Mouse (Mus musculus) testis, adult 2 months (tissue): ENCODE data around the gene Samd4b. TPM values are rescaled to one million over a fixed set of nuclear protein-coding genes. Genes with fewer than 3 reads are reported as not detected.

Experiments used
- H3K27ac ChIP-seq: fragments of 200-500 bp; 2 replicates; pipeline ENCODE4 v1.5.1; 2012; ENCODE audit warnings: low read depth, low read length; ENCODE audit not compliant: control insufficient read depth, insufficient read depth
- H3K27me3 ChIP-seq: fragments of 200-500 bp; 2 replicates; pipeline ENCODE4 v1.6.1; 2012; ENCODE audit warnings: mild to moderate bottlenecking, low read length, moderate library complexity; ENCODE audit not compliant: control insufficient read depth, insufficient read depth
- H3K36me3 ChIP-seq: fragments of 200-500 bp; 2 replicates; pipeline ENCODE4 v1.6.1; 2012; ENCODE audit warnings: mild to moderate bottlenecking, low read length; ENCODE audit not compliant: control insufficient read depth, insufficient read depth
- H3K4me1 ChIP-seq: fragments of 200-500 bp; 2 replicates; pipeline ENCODE4 v1.6.1; 2012; ENCODE audit warnings: low read length; ENCODE audit not compliant: control insufficient read depth, insufficient read depth
- H3K4me3 ChIP-seq: fragments of 200-500 bp; 2 replicates; pipeline ENCODE4 v1.5.1; 2012; ENCODE audit warnings: low read depth, mild to moderate bottlenecking, low read length, moderate library complexity, mixed read lengths; ENCODE audit not compliant: control insufficient read depth
- CTCF ChIP-seq: fragments of 200-500 bp; IDR thresholded peaks from 2 replicates; pipeline ENCODE4 v1.5.1; 2012; ENCODE audit warnings: low read depth, mild to moderate bottlenecking, inconsistent platforms, low read length, moderate library complexity; ENCODE audit not compliant: control insufficient read depth, insufficient read depth, insufficient replicate concordance
- POLR2A ChIP-seq: fragments of 200-500 bp; IDR thresholded peaks from 2 replicates; pipeline ENCODE4 v1.6.1; 2012; ENCODE audit warnings: low read depth, mild to moderate bottlenecking, inconsistent platforms, low read length, moderate library complexity; ENCODE audit not compliant: control insufficient read depth
- polyA plus RNA-seq: library from polyadenylated mRNA; depleted of rRNA; stranded (reverse); fragments of >200 nt; gene quantifications from 2 replicates; pipeline ENCODE4 v1.2.3, GENCODE M21; 2012

Samd4b gene
- polyA plus RNA-seq, 1 experiment = 234 TPM

DNA sequence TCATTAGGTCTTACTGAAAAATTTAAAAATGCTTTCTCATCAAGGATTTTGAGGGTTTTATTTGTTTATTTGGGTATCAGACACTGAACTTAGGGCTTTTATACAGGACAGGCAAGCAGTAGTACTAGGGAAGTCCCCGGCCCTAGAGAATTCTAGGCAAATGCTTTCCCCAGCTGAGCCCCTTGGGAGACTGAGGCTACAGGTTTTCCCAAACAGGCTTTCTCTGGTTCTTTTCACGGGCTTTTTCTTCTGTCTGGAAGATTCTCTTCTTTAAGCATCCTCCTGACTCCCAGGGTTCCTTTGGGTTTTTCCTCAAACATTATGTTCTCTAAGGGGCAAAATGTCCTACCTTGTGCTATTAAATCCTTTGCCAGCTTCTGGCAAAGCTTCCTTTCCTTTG is 1.0 kb upstream of the Samd4b start:
- Histone ChIP-seq H3K36me3 (no peaks in the 10 kb centered on the region), H3K4me3 (no peak overlapping the region), H3K4me1 (peaks cover 30% of the 10 kb centered on the region), H3K27ac (no peak overlapping the region), H3K27me3 (no peaks in the 10 kb centered on the region)
- TF ChIP-seq POLR2A (no peak), CTCF (no peak)

DNA sequence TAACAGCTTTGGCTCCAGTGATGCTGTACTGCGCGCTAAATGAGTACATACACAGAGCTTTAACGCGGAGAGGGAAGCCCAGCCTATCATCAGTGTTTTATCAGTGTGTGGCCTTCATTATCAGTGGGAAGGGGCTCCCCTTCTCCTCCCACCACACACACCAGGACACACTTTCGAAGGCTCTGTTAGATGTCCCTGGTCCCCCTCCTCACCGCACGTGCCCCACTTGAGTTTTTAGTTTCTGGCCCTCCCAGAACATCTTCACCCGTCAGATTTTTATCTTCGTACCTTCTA is 720 bp downstream of the Samd4b start:
- no peak for TF ChIP-seq POLR2A
- no peak for TF ChIP-seq CTCF
- Histone ChIP-seq H3K27ac (peak overlapping the region; percentile 89), H3K4me1 (peaks cover 25% of the 10 kb centered on the region)

DNA sequence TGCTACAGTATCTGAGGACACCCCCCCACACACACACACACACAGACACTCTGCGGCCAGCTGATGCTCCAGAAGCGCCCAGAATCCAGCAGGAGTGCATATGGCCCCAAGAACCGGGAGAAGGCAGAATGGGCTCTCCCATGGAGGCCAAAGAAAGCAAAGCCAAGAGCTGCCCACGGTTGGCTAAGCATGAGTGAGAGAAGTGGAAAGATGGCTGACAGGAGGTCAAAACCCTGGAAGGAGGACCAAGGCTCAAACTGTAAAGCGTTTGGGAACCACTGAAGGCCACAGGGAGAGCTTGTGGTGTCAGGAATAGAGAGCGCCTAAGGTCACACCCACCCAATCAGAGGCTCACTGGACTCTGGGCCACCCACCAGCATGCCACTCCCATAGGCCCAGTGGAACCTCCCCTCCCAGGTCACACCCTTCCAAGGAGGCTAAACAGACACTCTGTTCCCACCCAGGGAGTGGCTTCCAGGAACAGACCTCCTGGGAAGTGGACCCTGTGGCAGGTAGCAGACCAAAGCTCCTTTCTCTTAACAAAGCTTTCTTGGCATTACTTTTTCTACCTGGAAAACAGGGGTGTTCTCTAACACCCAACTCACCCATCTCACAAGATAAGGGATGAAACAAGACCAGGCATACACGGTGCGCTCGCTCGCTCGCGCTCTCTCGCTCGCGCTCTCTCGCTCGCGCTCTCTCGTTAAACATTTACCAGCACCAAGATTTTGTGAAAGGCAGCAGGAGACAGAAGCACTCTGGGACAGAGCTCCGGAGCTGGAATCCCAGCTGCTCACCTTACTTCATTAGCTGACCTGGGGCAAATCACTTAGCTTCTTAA is 1.3 kb downstream of the Samd4b start:
- no peaks in the 10 kb centered on the region for H3K36me3 ChIP-seq
- H3K4me3 ChIP-seq = peak overlapping the region; percentile 91
- H3K27ac ChIP-seq = peak overlapping the region; percentile 89
- no peaks in the 10 kb centered on the region for H3K27me3 ChIP-seq
- peaks cover 25% of the 10 kb centered on the region for H3K4me1 ChIP-seq
- TF ChIP-seq POLR2A = 0 out of 2 replicates have a peak, but pooled peaks have one; percentile 10
- no peak for TF ChIP-seq CTCF

More for the DNA sequence above, 720 bp downstream of the Samd4b start:
- Histone ChIP-seq H3K36me3 (no peaks in the 10 kb centered on the region), H3K27me3 (no peaks in the 10 kb centered on the region), H3K4me3 (peak overlapping the region; percentile 91)

DNA sequence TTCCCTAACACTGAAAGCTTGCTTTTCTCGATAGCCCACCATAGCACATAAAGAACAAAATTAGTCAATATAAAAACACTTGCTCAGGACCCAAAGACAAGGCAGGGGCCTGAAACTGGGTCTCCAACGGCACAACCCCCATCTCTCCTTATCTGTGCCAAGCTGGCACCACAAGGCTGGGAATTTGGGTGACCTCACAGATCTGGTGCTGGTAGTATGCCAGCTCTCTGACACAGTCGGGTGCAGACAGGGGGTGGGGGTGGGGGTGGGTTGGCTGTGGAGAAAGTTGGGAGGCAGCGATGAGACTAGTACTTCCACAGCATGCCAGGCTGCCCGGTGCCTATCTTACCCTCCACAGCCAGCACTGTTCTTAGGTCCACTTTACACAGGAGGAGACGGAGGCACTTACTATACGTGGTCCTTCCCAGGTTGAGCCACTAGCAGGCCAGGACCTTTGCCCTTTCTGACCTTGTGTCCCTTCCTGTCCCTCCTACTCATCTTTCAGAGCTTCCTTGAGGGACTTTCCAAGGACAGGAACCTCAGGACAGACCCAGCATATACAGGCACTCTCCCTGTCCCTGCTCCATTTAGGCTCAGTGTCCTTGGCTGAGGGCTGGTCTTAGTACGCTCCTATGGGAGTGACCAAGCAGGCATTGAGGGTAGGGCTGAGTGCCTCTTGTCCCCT is 2.1 kb downstream of the Samd4b start:
- no peaks in the 10 kb centered on the region for H3K27me3 ChIP-seq
- H3K27ac ChIP-seq = peak overlapping the region; percentile 89
- peaks cover 25% of the 10 kb centered on the region for H3K4me1 ChIP-seq
- peak overlapping the region; percentile 91 for H3K4me3 ChIP-seq
- TF ChIP-seq CTCF (no peak), POLR2A (no peak; the same call in 1 of the 2 replicates)
- H3K36me3 ChIP-seq = no peaks in the 10 kb centered on the region

DNA sequence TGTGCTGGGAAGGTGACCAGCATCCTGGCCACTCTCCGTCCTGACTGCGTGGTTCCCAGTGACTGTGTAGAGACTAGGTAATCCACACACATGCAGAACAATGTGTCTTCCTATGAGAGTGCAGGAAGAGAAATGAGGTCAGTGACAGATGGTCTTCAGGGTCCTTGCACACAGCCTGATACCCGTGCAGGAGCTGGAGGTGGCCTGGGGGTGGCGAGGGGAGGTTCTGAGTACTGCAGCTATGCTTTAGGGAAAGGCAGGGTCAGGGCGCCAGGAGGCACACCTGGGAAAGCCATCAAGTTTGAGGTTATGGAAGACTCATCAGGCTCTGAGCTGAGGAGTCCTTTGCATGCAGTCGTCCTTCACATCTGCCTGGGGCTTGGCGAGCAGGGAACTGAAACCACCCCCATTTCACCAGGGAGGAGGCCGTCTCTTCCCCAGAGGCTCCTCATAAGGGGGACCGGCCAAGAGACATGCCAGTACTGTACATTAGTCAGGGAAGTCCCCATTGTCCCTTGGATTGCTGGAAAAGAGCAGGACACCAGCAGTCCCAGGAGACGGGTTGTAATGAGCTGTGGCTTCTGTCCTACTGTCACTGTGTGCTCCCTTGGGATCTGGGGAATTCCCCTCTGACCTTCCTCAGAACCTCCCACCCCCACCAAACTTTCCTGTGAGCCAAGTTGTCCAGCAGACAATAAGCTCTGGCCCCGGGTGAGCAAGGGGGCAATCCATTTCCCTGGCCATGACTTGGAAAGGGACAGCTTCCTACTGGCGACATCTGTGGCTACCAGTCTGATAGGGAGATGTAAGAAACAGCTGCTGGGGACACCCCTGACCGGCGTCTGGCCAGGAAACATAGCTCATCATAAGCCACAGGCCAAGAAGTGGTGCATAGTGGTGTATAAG is 4.5 kb downstream of the Samd4b start:
- Histone ChIP-seq H3K27me3 (no peaks in the 10 kb centered on the region), H3K4me1 (peaks cover 25% of the 10 kb centered on the region), H3K4me3 (no peak overlapping the region), H3K27ac (no peak overlapping the region), H3K36me3 (no peaks in the 10 kb centered on the region)
- TF ChIP-seq CTCF = no peak
- no peak for TF ChIP-seq POLR2A

DNA sequence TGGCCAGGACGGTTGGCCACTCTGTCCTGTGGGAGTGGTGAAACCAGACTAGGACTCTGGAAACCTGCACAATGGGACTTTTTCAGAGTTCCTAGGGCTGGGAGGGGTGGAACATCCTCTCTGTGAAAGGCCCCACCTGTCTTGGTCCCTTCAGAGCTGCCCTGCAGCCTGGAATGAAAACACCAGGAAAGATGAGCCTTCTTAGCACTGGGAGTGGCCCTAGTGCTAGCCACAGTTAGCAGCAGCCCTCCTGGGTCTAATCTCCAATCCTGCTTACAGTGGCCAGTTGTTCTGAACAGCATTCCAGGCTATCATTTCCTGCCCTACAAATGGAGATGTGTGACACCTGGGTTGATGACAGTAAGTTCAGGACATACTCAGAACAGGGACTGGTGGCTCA is 6.1 kb downstream of the Samd4b start:
- Histone ChIP-seq H3K4me3 (no peak overlapping the region), H3K27me3 (no peaks in the 10 kb centered on the region), H3K36me3 (no peaks in the 10 kb centered on the region), H3K4me1 (peaks cover 20% of the 10 kb centered on the region), H3K27ac (no peak overlapping the region)
- TF ChIP-seq POLR2A (no peak), CTCF (no peak)

DNA sequence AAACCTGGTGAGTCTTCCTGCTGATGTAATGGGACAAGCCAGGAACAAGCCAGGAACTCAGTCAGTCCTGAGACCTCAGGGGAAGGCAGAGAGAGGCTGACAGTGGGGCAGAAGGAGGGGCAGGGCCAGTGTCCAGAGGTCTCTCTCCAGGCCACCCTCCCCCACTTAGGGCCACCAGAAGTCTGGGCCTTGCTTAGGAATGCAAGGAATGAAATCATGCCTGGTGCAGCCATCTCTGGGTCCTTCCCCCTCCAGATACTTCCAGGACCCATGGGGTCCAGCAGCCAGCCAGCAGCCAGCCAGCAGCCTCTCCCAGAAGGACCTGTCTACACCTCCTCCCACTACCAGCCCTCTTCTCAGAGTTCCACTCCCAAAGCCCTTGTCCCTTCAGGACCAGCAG is 10.3 kb downstream of the Samd4b start:
- no peaks in the 10 kb centered on the region for H3K36me3 ChIP-seq
- H3K27me3 ChIP-seq = no peaks in the 10 kb centered on the region
- no peak overlapping the region for H3K27ac ChIP-seq
- no peaks in the 10 kb centered on the region; the same call in 1 of the 2 replicates for H3K4me1 ChIP-seq
- H3K4me3 ChIP-seq = no peak overlapping the region
- no peak for TF ChIP-seq CTCF
- no peak for TF ChIP-seq POLR2A
